26 mouse cellular contexts compared by ENCODE assay signal in genomic region chr9:106261491-106261890, GRCm38 (mm10). TPM values are rescaled to one million over a fixed set of nuclear protein-coding genes. Genes with fewer than 3 reads are reported as not detected.
DNase-seq lines count a peak whose midpoint lies in the region; ATAC-seq and TF ChIP-seq lines count a peak whose summit lies in the region.
"Had no signal": no experiment of that assay in that cellular context is flagged by ENCODE, and none has a peak within 500 bp of the region (broad histone marks: within the 10 kb centered on the region; RNA-seq: fewer than 3 reads in every experiment).

No protein-coding gene starts in this region.

- 0 out of 2 replicates have a peak, but pooled peaks have one; percentile 5 for ATAC-seq in liver, embryonic 12.5 days
- peak; percentile 7; the same call in 1 of the 2 replicates for ATAC-seq in common myeloid progenitor, adult 5-6 weeks (replicated peaks; ENCODE audit: low read depth, poor library complexity, severe bottlenecking)
- peak; percentile 12 for ATAC-seq in megakaryocyte, adult 5-6 weeks (ENCODE audit: poor library complexity, severe bottlenecking)
- no peak for ATAC-seq in activated CD4-positive, CD25-positive, alpha-beta regulatory T cell, adult 4 months
- ATAC-seq: forebrain, embryonic 15.5 days; hindbrain, postnatal 0 days had no signal

- dilution Hi-C loops in CH12.LX (cut with MboI; ENCODE audit: extremely low pct_ligation_motif_present, extremely low pct_unique_long_range_greater_than_20kb, low sequenced_read_pairs) = no loop called here

- no peaks in the 10 kb centered on the region for H3K36me3 ChIP-seq in liver, embryonic 12.5 days
- no peaks in the 10 kb centered on the region for H3K36me3 ChIP-seq in CH12.LX (replicated peaks in 1 of 2; ENCODE audit: control insufficient read depth in 1 of 2, insufficient read depth in 1 of 2, low read length in 1 of 2)
- H3K36me3 ChIP-seq: embryonic facial prominence, embryonic 12.5 days; embryonic facial prominence, embryonic 15.5 days; forebrain, embryonic 15.5 days; heart, embryonic 10.5 days; heart, embryonic 13.5 days had no signal

- H3K4me2 ChIP-seq in liver, embryonic 12.5 days = no peak overlapping the region
- H3K4me2 ChIP-seq in CH12.LX (ENCODE audit: insufficient read depth, low read depth, poor library complexity, severe bottlenecking) = no peak overlapping the region
- H3K4me2 ChIP-seq: embryonic facial prominence, embryonic 12.5 days; embryonic facial prominence, embryonic 15.5 days; forebrain, embryonic 15.5 days; heart, embryonic 13.5 days; hindbrain, embryonic 14.5 days had no signal

- TF ChIP-seq RAD21 in CH12.LX (IDR thresholded peaks at IDR 0.05; ENCODE audit: low read depth, low read length) = no peak

- H3K9me3 ChIP-seq in liver, embryonic 12.5 days (replicated peaks) = no peaks in the 10 kb centered on the region
- no peaks in the 10 kb centered on the region for H3K9me3 ChIP-seq in CH12.LX (replicated peaks; ENCODE audit: low read length)
- H3K9me3 ChIP-seq: embryonic facial prominence, embryonic 12.5 days; embryonic facial prominence, embryonic 15.5 days; forebrain, embryonic 15.5 days; heart, embryonic 10.5 days; heart, embryonic 13.5 days had no signal

- H3K79me2 ChIP-seq in CH12.LX (replicated peaks; ENCODE audit: control insufficient read depth, extremely low read depth, insufficient read depth, poor library complexity, severe bottlenecking) = no peaks in the 10 kb centered on the region

- 0 out of 2 replicates have a peak, but pooled peaks cover 8% of the 10 kb centered on the region for H3K27me3 ChIP-seq in liver, embryonic 12.5 days (replicated peaks)
- H3K27me3 ChIP-seq in CH12.LX (replicated peaks) = peaks cover 5% of the 10 kb centered on the region
- H3K27me3 ChIP-seq: embryonic facial prominence, embryonic 12.5 days; embryonic facial prominence, embryonic 15.5 days; forebrain, embryonic 15.5 days; heart, embryonic 13.5 days had no signal

- no peak overlapping the region for H3K4me3 ChIP-seq in liver, embryonic 12.5 days
- no peak overlapping the region for H3K4me3 ChIP-seq in CH12.LX (replicated peaks in 1 of 3; ENCODE audit: low read depth in 2 of 3, low read length in 2 of 3, poor library complexity in 1 of 3)
- H3K4me3 ChIP-seq: embryonic facial prominence, embryonic 12.5 days; embryonic facial prominence, embryonic 15.5 days; forebrain, embryonic 15.5 days; heart, adult 2 months; heart, embryonic 10.5 days; heart, embryonic 13.5 days had no signal

- H3K4me1 ChIP-seq in liver, embryonic 12.5 days = no peaks in the 10 kb centered on the region
- peaks cover 17 to 21% of the 10 kb centered on the region in 2 experiments for H3K4me1 ChIP-seq in CH12.LX (ENCODE audit: control insufficient read depth in 1 of 2, insufficient read depth in 2 of 2)
- H3K4me1 ChIP-seq: embryonic facial prominence, embryonic 12.5 days; forebrain, embryonic 15.5 days; heart, embryonic 13.5 days had no signal

- H3K27ac ChIP-seq in liver, embryonic 12.5 days = no peak overlapping the region
- peak overlapping the region; percentile 22; the same call in 1 of the 2 replicates for H3K27ac ChIP-seq in CH12.LX (ENCODE audit: insufficient read depth, low read depth)
- H3K27ac ChIP-seq: embryonic facial prominence, embryonic 12.5 days; embryonic facial prominence, embryonic 15.5 days; forebrain, embryonic 15.5 days; heart, adult 2 months; heart, embryonic 10.5 days; heart, embryonic 13.5 days; hindbrain, embryonic 14.5 days; hindbrain, postnatal 0 days had no signal

- TF ChIP-seq CTCF in CH12.LX (conservative IDR thresholded peaks at IDR 0.05 in 1 of 2, IDR thresholded peaks at IDR 0.05 in 1 of 2; ENCODE audit: low read depth in 2 of 2, low read length in 2 of 2) = no peak

- no peak for TF ChIP-seq EP300 in CH12.LX (IDR thresholded peaks at IDR 0.05; ENCODE audit: low read length)

- in situ Hi-C loops in CH12.LX (cut with MboI; ENCODE audit: low pct_ligation_motif_present, low pct_unique_long_range_greater_than_20kb, low sequenced_read_pairs) = no loop called here

- TF ChIP-seq POLR2A in CH12.LX (IDR thresholded peaks at IDR 0.05; ENCODE audit: low read depth, low read length) = no peak

- DNase-seq in liver = no peak
- DNase-seq in CH12.LX (ENCODE audit: extremely low read depth) = no peak
- no peak for DNase-seq in natural killer cell, adult 2 months (ENCODE audit: low spot score in 2 of 2)
- DNase-seq: adrenal gland, adult 8-10 months; adrenal gland, postnatal 25 days; cerebellum, adult 18-20 months; cerebellum, adult 9-10 months; cerebellum, postnatal 14 days; gastrocnemius, postnatal 25 days; heart, adult 2 months; heart, postnatal 14 days; heart, postnatal 4 days had no signal

- WGBS in liver, embryonic 12.5 days (ENCODE audit: insufficient replicate concordance) = 65% methylated on average over 3 of the region's 3 CpGs

- H3K9ac ChIP-seq in liver, embryonic 12.5 days = no peak overlapping the region
- H3K9ac ChIP-seq in CH12.LX (ENCODE audit: insufficient read depth, low read depth) = no peak overlapping the region
- H3K9ac ChIP-seq: embryonic facial prominence, embryonic 12.5 days; embryonic facial prominence, embryonic 15.5 days; forebrain, embryonic 15.5 days; heart, embryonic 13.5 days; hindbrain, embryonic 14.5 days had no signal

TF ChIP-seq in CH12.LX, 34 proteins besides CTCF, POLR2A, EP300 and RAD21:
- TF ChIP-seq ZC3H11A (IDR thresholded peaks at IDR 0.05; ENCODE audit: low read depth, low read length) = no peak
- TF ChIP-seq KAT2A (IDR thresholded peaks at IDR 0.05; ENCODE audit: insufficient replicate concordance, low read length) = no peak
- TF ChIP-seq IRF4 (IDR thresholded peaks at IDR 0.05; ENCODE audit: low read depth, low read length) = no peak
- TF ChIP-seq GABPA (IDR thresholded peaks at IDR 0.05; ENCODE audit: insufficient replicate concordance, low read depth, low read length) = no peak
- no peak for TF ChIP-seq E2F4 (IDR thresholded peaks at IDR 0.05; ENCODE audit: insufficient replicate concordance, low read depth, low read length)
- TF ChIP-seq RCOR1 (conservative IDR thresholded peaks at IDR 0.05; ENCODE audit: low read depth, low read length) = no peak
- no peak for TF ChIP-seq ZNF384 (IDR thresholded peaks at IDR 0.05; ENCODE audit: low read depth, low read length)
- TF ChIP-seq PAX5 (IDR thresholded peaks at IDR 0.05; ENCODE audit: low read length) = no peak
- no peak for TF ChIP-seq MYC (IDR thresholded peaks at IDR 0.05; ENCODE audit: low read depth, low read length)
- TF ChIP-seq JUND (conservative IDR thresholded peaks at IDR 0.05; ENCODE audit: low read depth, low read length) = no peak
- no peak for TF ChIP-seq MXI1 (IDR thresholded peaks at IDR 0.05; ENCODE audit: low read depth, low read length)
- no peak for TF ChIP-seq MAZ (IDR thresholded peaks at IDR 0.05; ENCODE audit: low read depth, low read length)
- TF ChIP-seq POLR2AphosphoS2 (IDR thresholded peaks at IDR 0.05; ENCODE audit: low read depth, low read length) = no peak
- TF ChIP-seq USF1 (IDR thresholded peaks at IDR 0.05; ENCODE audit: low read depth, low read length) = no peak
- no peak for TF ChIP-seq MEF2A (IDR thresholded peaks at IDR 0.05; ENCODE audit: borderline replicate concordance, low read depth, low read length)
- TF ChIP-seq ELF1 (IDR thresholded peaks at IDR 0.05; ENCODE audit: low read depth, low read length) = no peak

RNA-seq across cellular contexts. Expression of gene Alas1, which starts 13.0 kb away (rescaled TPM):
- polyA plus RNA-seq in liver, embryonic 12.5 days (2016; fragmentation: Nextera tagmentation; extraction: Ambion mirVana) = 37.6 and 41.1 TPM in 2 replicates
- 65.1 and 71.9 TPM in 2 replicates for total RNA-seq in CH12.LX (2012; rRNA removed)
- 93.1 and 105 TPM in 2 replicates for total RNA-seq in CH12.LX (2014; rRNA removed)
- 68.2 and 69.6 TPM in 2 replicates for polyA plus RNA-seq in CH12.LX (2012; ENCODE audit: insufficient read length, low read depth)
- total RNA-seq in common myeloid progenitor, adult 5-6 weeks (2017) = 76.9 and 90.2 TPM in 2 replicates
- 84.6 and 91.1 TPM in 2 replicates for total RNA-seq in megakaryocyte, adult 5-6 weeks (2015)
- total RNA-seq in megakaryocyte, adult 5-6 weeks (2017) = 110 and 116 TPM in 2 replicates
- 10 to 100 TPM; 37.8 to 65.0 TPM for polyA plus RNA-seq in activated CD4-positive, CD25-positive, alpha-beta regulatory T cell, adult 4 months (2017; shearing (Covaris generic))

RNA-seq across cellular contexts. Expression of gene Poc1a, which starts 19.4 kb away (rescaled TPM):
- 28.8 and 29.0 TPM in 2 replicates for polyA plus RNA-seq in liver, embryonic 12.5 days (2016; fragmentation: Nextera tagmentation; extraction: Ambion mirVana)
- 42.7 and 46.7 TPM in 2 replicates for total RNA-seq in CH12.LX (2012; rRNA removed)
- total RNA-seq in CH12.LX (2014; rRNA removed) = 24.2 and 24.5 TPM in 2 replicates
- 31.9 and 39.8 TPM in 2 replicates for polyA plus RNA-seq in CH12.LX (2012; ENCODE audit: insufficient read length, low read depth)
- total RNA-seq in common myeloid progenitor, adult 5-6 weeks (2017) = 22.9 and 26.5 TPM in 2 replicates
- total RNA-seq in megakaryocyte, adult 5-6 weeks (2015) = 26.7 and 37.1 TPM in 2 replicates
- 15.7 and 23.1 TPM in 2 replicates for total RNA-seq in megakaryocyte, adult 5-6 weeks (2017)
- polyA plus RNA-seq in activated CD4-positive, CD25-positive, alpha-beta regulatory T cell, adult 4 months (2017; shearing (Covaris generic)) = 10 to 100 TPM in 1 of 2 experiments, 1 to 10 TPM in 1; 7.9 to 13.5 TPM

RNA-seq across cellular contexts. Expression of gene Tlr9, which starts 39.1 kb away (rescaled TPM):
- polyA plus RNA-seq in liver, embryonic 12.5 days (2016; fragmentation: Nextera tagmentation; extraction: Ambion mirVana) = 0.06 TPM in 1 of 2 replicates, not detected in the other
- 1.4 and 1.5 TPM in 2 replicates for total RNA-seq in CH12.LX (2012; rRNA removed)
- 0.54 and 1.0 TPM in 2 replicates for total RNA-seq in CH12.LX (2014; rRNA removed)
- polyA plus RNA-seq in CH12.LX (2012; ENCODE audit: insufficient read length, low read depth) = 9.9 and 12.5 TPM in 2 replicates
- total RNA-seq in common myeloid progenitor, adult 5-6 weeks (2017) = 0.41 and 0.53 TPM in 2 replicates
- 47.5 and 51.3 TPM in 2 replicates for total RNA-seq in megakaryocyte, adult 5-6 weeks (2015)
- 7.4 and 10.9 TPM in 2 replicates for total RNA-seq in megakaryocyte, adult 5-6 weeks (2017)
- polyA plus RNA-seq in activated CD4-positive, CD25-positive, alpha-beta regulatory T cell, adult 4 months (2017; shearing (Covaris generic)) = under 1 TPM in 1 of 2 experiments, not detected in 1; 0.13 TPM
- total RNA-seq: MEL had no signal
- polyA plus RNA-seq: embryonic facial prominence, embryonic 12.5 days; forebrain, embryonic 11.5 days; forebrain, embryonic 15.5 days; heart, embryonic 10.5 days; heart, embryonic 13.5 days; hindbrain, embryonic 11.5 days had no signal

RNA-seq across cellular contexts. Expression of gene Twf2, which starts 58.6 kb away (rescaled TPM):
- 34.7 and 35.9 TPM in 2 replicates for polyA plus RNA-seq in liver, embryonic 12.5 days (2016; fragmentation: Nextera tagmentation; extraction: Ambion mirVana)
- total RNA-seq in CH12.LX (2012; rRNA removed) (120 and 156 TPM in 2 replicates), CH12.LX (2014; rRNA removed) (177 and 186 TPM in 2 replicates)
- 129 and 131 TPM in 2 replicates for polyA plus RNA-seq in CH12.LX (2012; ENCODE audit: insufficient read length, low read depth)
- total RNA-seq in common myeloid progenitor, adult 5-6 weeks (2017) = 42.5 and 44.4 TPM in 2 replicates
- 76.8 and 79.8 TPM in 2 replicates for total RNA-seq in megakaryocyte, adult 5-6 weeks (2015)
- 109 and 110 TPM in 2 replicates for total RNA-seq in megakaryocyte, adult 5-6 weeks (2017)
- polyA plus RNA-seq in activated CD4-positive, CD25-positive, alpha-beta regulatory T cell, adult 4 months (2017; shearing (Covaris generic)) = 100 to 1,000 TPM; 144 to 147 TPM
